Mouse (Mus musculus) layer of hippocampus, adult 2 months (tissue): ENCODE data around the gene Als2cl. TPM values are rescaled to one million over a fixed set of nuclear protein-coding genes. Genes with fewer than 3 reads are reported as not detected.

ENCODE experiments used
- DNase-seq, 2 experiments: peaks; one replicate each; pipeline ENCODE4 v3.0.0; 2022; ENCODE audit warnings: low spot score in 2 of 2
- H3K27ac ChIP-seq: fragments of 200-600 bp; 2 replicates; pipeline ENCODE4 v1.8.1; 2022
- H3K4me3 ChIP-seq: fragments of 200-600 bp; 2 replicates; pipeline ENCODE4 v1.8.1; 2022; ENCODE audit warnings: mild to moderate bottlenecking
- CTCF ChIP-seq: fragments of 200-600 bp; conservative IDR thresholded peaks from 2 replicates; pipeline ENCODE4 v1.8.1; 2022; ENCODE audit warnings: antibody characterized with exemption, mild to moderate bottlenecking, moderate library complexity
- microRNA-seq, 2 experiments: library from miRNA; unstranded; fragments of <30 nt; microRNA quantifications; one replicate each; pipeline ENCODE4 v1.2.0; 2021
- total RNA-seq, 2 experiments: library from RNA; stranded (reverse); gene quantifications; 2 replicates each; pipeline ENCODE4 v1.2.3; 2021

The Als2cl gene
- total RNA-seq, 2 experiments from 2014 or later = 9.1 to 14.6 TPM

DNA sequence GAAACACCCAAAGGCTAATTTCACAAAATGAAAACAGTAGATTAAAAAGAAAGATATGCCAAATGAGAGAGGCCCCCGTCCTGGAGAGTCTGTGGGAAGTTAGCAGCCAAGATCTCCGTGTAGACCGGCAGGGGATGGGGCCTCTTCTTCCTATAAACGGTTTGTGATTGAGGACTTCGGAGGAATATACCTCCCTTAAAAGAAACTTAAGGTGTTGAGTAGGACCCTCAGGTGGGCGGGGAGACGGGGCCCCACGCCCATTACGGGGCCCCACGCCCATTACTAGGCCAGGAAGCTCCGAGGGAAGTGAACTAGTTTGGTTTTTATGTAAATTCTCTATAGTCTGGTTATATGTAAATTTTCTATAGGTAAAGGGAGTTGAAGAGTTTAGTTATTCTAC lies 66.3 kb downstream of the Als2cl start, which contains the start of gene Tdgf1:
Gene Tdgf1 (minus strand): TSS at position 233 of the 400 bp plus-strand sequence.
- Histone ChIP-seq H3K4me3 (no peak within 1 kb of the TSS), H3K27ac (no peak within 1 kb of the TSS)
- no peak for DNase-seq
- TF ChIP-seq CTCF = no peak

DNA sequence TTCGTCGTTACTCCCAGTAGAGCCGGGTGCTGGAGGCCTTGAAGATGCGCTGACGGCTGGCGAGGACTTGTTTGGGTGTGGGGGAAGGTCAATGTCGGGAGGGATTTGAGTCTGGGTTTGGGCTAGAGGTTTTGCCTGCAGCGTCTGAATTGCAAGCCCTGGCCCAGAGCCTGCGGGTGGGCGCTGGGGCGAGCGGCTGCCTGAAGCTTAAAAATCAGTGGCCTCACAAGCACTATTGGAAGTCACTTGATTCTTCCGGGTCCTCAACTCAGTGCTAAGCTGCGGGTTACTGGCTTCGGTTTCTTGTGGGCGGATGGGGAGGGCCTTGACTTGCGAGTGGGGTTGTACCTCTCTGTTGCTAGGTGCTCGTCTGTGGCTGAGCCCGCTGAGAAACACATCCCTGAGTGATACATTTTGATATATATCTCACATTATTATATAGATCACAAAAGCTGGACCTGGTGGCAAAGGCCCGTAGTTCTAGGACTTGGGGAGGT lies 66.9 kb downstream of the Als2cl start:
- H3K4me3 ChIP-seq = no peak overlapping the region
- no peak for DNase-seq
- no peak for TF ChIP-seq CTCF
- no peak overlapping the region for H3K27ac ChIP-seq

DNA sequence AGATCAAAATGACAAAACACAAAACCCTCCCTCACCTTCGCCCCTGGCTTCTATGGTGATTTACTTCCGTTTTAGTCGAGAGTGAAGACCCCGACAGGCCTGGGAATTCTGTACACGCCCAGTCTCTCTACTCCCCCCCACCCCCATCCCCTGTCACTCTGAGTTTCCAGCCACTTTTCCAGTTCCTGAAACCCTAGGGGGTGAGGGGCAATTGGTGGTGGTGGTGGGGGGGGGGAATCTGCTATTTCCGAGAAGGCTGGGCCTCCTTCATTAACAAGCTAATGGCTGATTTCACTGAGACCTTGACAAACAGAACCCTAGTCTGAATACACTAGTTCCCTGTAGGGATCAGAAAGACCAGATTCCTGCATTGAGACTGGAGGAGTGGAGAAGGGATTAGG lies 67.6 kb downstream of the Als2cl start:
- no peak overlapping the region for H3K27ac ChIP-seq
- no peak for TF ChIP-seq CTCF
- no peak for DNase-seq
- no peak overlapping the region for H3K4me3 ChIP-seq

DNA sequence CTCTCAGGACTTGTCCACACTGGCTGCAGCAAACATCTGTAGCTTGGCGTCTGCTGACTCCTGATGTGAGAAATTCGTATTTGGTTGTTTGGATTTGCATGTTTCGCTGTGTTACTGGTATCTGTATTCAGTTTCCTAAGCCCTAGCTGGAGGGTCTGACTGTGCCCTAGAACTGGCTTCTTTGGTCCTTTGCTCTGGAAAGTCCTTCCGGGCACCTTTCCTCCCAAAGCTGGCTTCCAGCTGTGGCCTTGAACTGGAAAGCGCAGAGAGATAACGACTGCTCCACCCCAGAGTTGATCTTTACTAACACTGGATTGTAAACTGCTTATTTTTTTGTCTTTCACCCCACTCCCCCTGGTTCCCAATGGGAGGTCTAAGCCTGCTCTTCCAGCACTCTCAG lies 68.2 kb downstream of the Als2cl start:
- no peak overlapping the region for H3K27ac ChIP-seq
- DNase-seq = no peak
- no peak overlapping the region for H3K4me3 ChIP-seq
- TF ChIP-seq CTCF = no peak

DNA sequence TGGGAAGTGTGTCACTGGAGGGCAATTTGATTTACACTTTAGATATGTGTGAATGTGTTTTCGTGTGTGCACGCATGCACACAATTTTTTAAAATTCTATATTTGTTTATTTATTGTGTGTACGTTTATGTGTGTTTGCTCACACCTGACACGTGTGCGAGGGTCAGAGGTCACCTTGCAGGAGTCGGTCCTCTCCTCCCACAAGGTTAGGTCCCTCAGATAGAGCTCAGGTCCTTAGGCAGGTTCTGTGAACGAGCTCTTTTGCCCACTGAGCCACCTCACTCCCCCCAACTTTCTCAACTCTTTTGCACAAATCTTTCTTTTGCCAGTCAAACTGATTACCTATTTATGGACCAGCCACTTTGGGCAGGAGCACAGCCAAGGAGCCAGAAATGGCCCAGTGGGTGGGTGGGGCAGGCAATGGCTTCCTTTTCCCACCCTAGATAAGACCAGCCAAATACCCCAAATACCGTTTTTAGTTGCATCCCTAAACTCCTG lies 69.2 kb downstream of the Als2cl start:
- no peak for TF ChIP-seq CTCF
- Histone ChIP-seq H3K4me3 (no peak overlapping the region), H3K27ac (no peak overlapping the region)
- DNase-seq = no peak

DNA sequence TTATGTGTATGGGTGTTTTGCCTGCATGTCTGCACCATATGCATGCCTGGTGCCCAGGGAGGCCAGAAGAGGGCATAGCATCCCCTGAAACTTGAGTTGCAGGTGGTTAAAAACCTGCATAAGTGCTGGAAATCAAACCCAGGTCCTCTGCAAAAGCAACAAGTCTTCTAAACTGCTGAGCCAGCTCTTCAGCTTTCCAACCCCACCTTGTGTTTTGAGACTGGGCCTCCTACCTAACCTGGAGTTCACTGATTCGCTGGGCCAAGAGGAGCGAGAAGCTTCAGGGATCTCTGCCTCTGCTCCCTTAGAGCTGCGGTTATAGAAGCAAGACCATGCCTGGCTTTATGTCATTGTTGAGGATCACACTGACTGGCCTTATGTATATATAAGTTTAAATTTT lies 70.4 kb downstream of the Als2cl start:
- DNase-seq = no peak
- H3K27ac ChIP-seq = no peak overlapping the region
- H3K4me3 ChIP-seq = no peak overlapping the region
- TF ChIP-seq CTCF = no peak

Small RNA genes within 50 kb of the gene (microRNA-seq; reads per million reads assigned to microRNA genes)
- 0 reads per million in 2 experiments for gene Gm24269

Other genes starting within 250 kb of the Als2cl start
- 10 to 100 TPM; 17.7 to 18.0 TPM for gene Nbeal2, start 225.7 kb upstream of the Als2cl start, total RNA-seq
- 10 to 100 TPM; 50.2 to 66.0 TPM for gene Ccdc12, start 223.4 kb upstream of the Als2cl start, total RNA-seq
- gene Myl3, start 138.0 kb upstream of the Als2cl start, total RNA-seq = not detected
- gene Pth1r, start 132.7 kb upstream of the Als2cl start, total RNA-seq = 1 to 10 TPM; 4.4 to 5.0 TPM
- gene Prss42, start 81.7 kb upstream of the Als2cl start, total RNA-seq = not detected
- gene Prss44, start 65.9 kb upstream of the Als2cl start, total RNA-seq = not detected
- under 1 TPM; 0.15 to 0.25 TPM for gene Prss43, start 53.2 kb upstream of the Als2cl start, total RNA-seq
- gene Prss45, start 45.3 kb upstream of the Als2cl start, total RNA-seq = under 1 TPM in 1 of 2 experiments, not detected in 1; 0.51 TPM
- not detected for gene Prss46, start 35.4 kb upstream of the Als2cl start, total RNA-seq
- gene Prss50, start 21.9 kb upstream of the Als2cl start, total RNA-seq = under 1 TPM; 0.32 to 0.51 TPM
- 1 to 10 TPM; 1.9 to 2.0 TPM for gene Tmie, start 243 bp downstream of the Als2cl start, total RNA-seq
- not detected for gene Fam240a, start 37.0 kb downstream of the Als2cl start, total RNA-seq
- under 1 TPM; 0.49 TPM for gene Tdgf1, start 66.3 kb downstream of the Als2cl start, total RNA-seq
- 1 to 10 TPM; 1.5 to 3.5 TPM for gene Lrrc2, start 71.7 kb downstream of the Als2cl start, total RNA-seq
- gene Rtp3, start 110.7 kb downstream of the Als2cl start, total RNA-seq = under 1 TPM; 0.59 TPM
- not detected for gene Ltf, start 139.4 kb downstream of the Als2cl start, total RNA-seq
- under 1 TPM; 0.69 to 0.72 TPM for gene Ccrl2, start 177.6 kb downstream of the Als2cl start, total RNA-seq
- 10 to 100 TPM; 37.2 to 38.0 TPM for gene Lrrfip2, start 237.7 kb downstream of the Als2cl start, total RNA-seq